Mouse (Mus musculus) intestine, embryonic 15.5 days (tissue): ENCODE measurements around the gene AC134908.4. TPM values are rescaled to one million over a fixed set of nuclear protein-coding genes. Genes with fewer than 3 reads are reported as not detected.
"Not testable (repeated sequence)": the region's sequence is repeated elsewhere in the genome, so short reads cannot be mapped to it uniquely, and the experiment has no call there.

ENCODE experiments used
- ATAC-seq: fragments of 200-750 bp; cut with Nextera tagmentation; 2 replicates; pipeline ENCODE4 v1.8.0; 2017; ENCODE audit warnings: moderate TSS enrichment, moderate library complexity
- H3K27ac ChIP-seq: fragments of 300-500 bp; sonication (generic); 2 replicates; pipeline ENCODE4 v1.5.1; 2015; ENCODE audit warnings: mild to moderate bottlenecking, inconsistent platforms
- H3K27me3 ChIP-seq: fragments of 300-500 bp; sonication (generic); replicated peaks from 2 replicates; pipeline ENCODE4 v1.6.1; 2015; ENCODE audit warnings: inconsistent platforms
- H3K36me3 ChIP-seq: fragments of 300-500 bp; sonication (generic); 2 replicates; pipeline ENCODE4 v1.6.1; 2015; ENCODE audit warnings: inconsistent platforms
- H3K4me1 ChIP-seq: fragments of 300-500 bp; sonication (generic); replicated peaks from 2 replicates; pipeline ENCODE4 v1.6.1; 2015; ENCODE audit warnings: inconsistent platforms
- H3K4me2 ChIP-seq: fragments of 300-500 bp; sonication (generic); replicated peaks from 2 replicates; pipeline ENCODE4 v1.6.1; 2015; ENCODE audit warnings: mild to moderate bottlenecking, inconsistent platforms
- H3K4me3 ChIP-seq: fragments of 300-500 bp; sonication (generic); replicated peaks from 2 replicates; pipeline ENCODE4 v1.5.1; 2015; ENCODE audit warnings: inconsistent platforms
- H3K9ac ChIP-seq: fragments of 300-500 bp; sonication (generic); 2 replicates; pipeline ENCODE4 v1.6.1; 2015; ENCODE audit warnings: inconsistent platforms
- H3K9me3 ChIP-seq: fragments of 300-500 bp; sonication (generic); 2 replicates; pipeline ENCODE4 v1.6.1; 2016; ENCODE audit warnings: inconsistent platforms
- WGBS: fragments of 180-500 bp; shearing (Covaris S2); methylation state at CpG from one replicate; pipeline ENCODE4 v1.1.7; 2015; 5-methylcytosine and 5-hydroxymethylcytosine counted together
- polyA plus RNA-seq: library from polyadenylated mRNA; unstranded; fragments of >200 nt; fragmentation: Nextera tagmentation; extraction: Ambion mirVana; gene quantifications from 2 replicates; pipeline ENCODE4 v1.2.1, GENCODE M21; 2015

The AC134908.4 gene
- polyA plus RNA-seq, 1 experiment from 2014 or later: not detected

- Histone ChIP-seq H3K9ac (no peak overlapping the region), H3K27me3 (no peaks in the 10 kb centered on the region), H3K36me3 (no peaks in the 10 kb centered on the region), H3K4me1 (peaks cover 5% of the 10 kb centered on the region; the same call in 1 of the 2 replicates), H3K4me2 (no peak overlapping the region), H3K9me3 (no peaks in the 10 kb centered on the region), H3K27ac (no peak overlapping the region), H3K4me3 (no peak overlapping the region)
- peak; percentile 57 for ATAC-seq
- 12% methylated on average over 4 of the region's 4 CpGs for WGBS
Measured at GRCm38 (mm10) chr17:25755627-25756377, 39.7 kb downstream of the AC134908.4 start.

DNA sequence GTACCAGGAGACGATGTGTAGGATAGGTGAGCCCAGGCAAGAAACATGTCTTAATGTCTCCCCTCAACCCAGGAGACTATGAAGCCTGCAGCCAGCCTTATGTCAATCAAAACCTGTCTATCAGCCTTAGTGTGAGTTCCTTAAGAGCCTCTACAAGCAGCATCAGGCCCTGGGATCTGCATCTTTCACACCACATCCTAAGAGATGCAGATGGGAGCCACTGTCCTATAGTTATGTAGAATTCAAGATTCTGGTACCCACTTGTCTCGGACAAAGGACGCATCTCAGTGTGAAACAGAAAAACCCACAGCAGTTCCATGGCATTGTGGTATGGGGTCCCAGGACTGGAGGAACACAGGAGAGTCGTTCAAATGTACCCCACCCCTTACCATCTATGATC lies 40.4 kb downstream of the AC134908.4 start:
- Histone ChIP-seq H3K27me3 (no peaks in the 10 kb centered on the region), H3K9me3 (no peaks in the 10 kb centered on the region), H3K4me1 (peaks cover 5% of the 10 kb centered on the region; the same call in 1 of the 2 replicates), H3K27ac (no peak overlapping the region), H3K4me2 (no peak overlapping the region), H3K36me3 (no peaks in the 10 kb centered on the region), H3K4me3 (no peak overlapping the region), H3K9ac (no peak overlapping the region)
- ATAC-seq: no peak
- 77% methylated on average over 4 of the region's 4 CpGs for WGBS

- Histone ChIP-seq H3K4me2 (no peak within 1 kb of the TSS), H3K9me3 (no peaks in the 10 kb centered on the region), H3K36me3 (no peaks in the 10 kb centered on the region), H3K4me3 (no peak within 1 kb of the TSS), H3K4me1 (peaks cover 5% of the 10 kb centered on the region; the same call in 1 of the 2 replicates), H3K9ac (no peak within 1 kb of the TSS), H3K27ac (no peak within 1 kb of the TSS), H3K27me3 (no peaks in the 10 kb centered on the region)
- peak; percentile 37; the same call in 1 of the 2 replicates for ATAC-seq
- 78% methylated on average over 9 of the region's 9 CpGs for WGBS
Measured at GRCm38 (mm10) chr17:25754241-25754640, 41.2 kb downstream of the AC134908.4 start, which contains the start of gene Msln. Gene Msln, minus strand, starts transcription at chr17:25754378.

DNA sequence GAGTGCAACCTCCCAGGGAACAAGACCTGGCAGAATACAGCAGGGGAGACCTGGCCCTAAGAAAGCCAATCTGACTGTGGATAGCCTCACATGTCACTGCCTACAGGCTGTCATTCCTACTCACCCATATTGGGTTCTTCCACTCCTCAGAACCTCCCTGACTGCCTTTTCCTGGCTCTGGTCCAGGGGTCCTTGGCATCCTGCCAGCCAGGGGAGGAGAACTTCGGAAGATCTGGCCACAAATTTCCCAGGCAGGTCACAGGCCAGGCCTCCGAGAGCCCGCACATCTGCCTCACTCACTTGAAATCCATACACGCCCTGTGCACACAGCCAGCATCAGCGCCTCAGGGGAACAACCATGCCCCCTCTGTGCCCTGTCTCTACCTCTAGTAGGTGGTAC lies 44.0 kb downstream of the AC134908.4 start:
- H3K36me3 ChIP-seq: no peaks in the 10 kb centered on the region
- ATAC-seq: no peak
- H3K9me3 ChIP-seq: no peaks in the 10 kb centered on the region
- no peak overlapping the region for H3K27ac ChIP-seq
- no peak overlapping the region for H3K9ac ChIP-seq
- peaks cover 5% of the 10 kb centered on the region; the same call in 1 of the 2 replicates for H3K4me1 ChIP-seq
- H3K4me3 ChIP-seq: no peak overlapping the region
- WGBS: 31% methylated on average over 5 of the region's 5 CpGs
- H3K27me3 ChIP-seq: no peaks in the 10 kb centered on the region
- no peak overlapping the region for H3K4me2 ChIP-seq

- no peak overlapping the region for H3K27ac ChIP-seq
- H3K9ac ChIP-seq: no peak overlapping the region
- peaks cover 5% of the 10 kb centered on the region; the same call in 1 of the 2 replicates for H3K4me1 ChIP-seq
- WGBS: 86% methylated on average over 6 of the region's 6 CpGs
- H3K36me3 ChIP-seq: no peaks in the 10 kb centered on the region
- H3K4me3 ChIP-seq: no peak overlapping the region
- no peaks in the 10 kb centered on the region for H3K9me3 ChIP-seq
- ATAC-seq: no peak
- no peak overlapping the region for H3K4me2 ChIP-seq
- H3K27me3 ChIP-seq: no peaks in the 10 kb centered on the region
Measured at GRCm38 (mm10) chr17:25749314-25749713, 46.1 kb downstream of the AC134908.4 start.

GRCm38 (mm10) chr17:25748238-25748637 lies 47.2 kb downstream of the AC134908.4 start:
- Histone ChIP-seq H3K4me3 (no peak overlapping the region), H3K9me3 (no peaks in the 10 kb centered on the region), H3K4me1 (peaks cover 5% of the 10 kb centered on the region; the same call in 1 of the 2 replicates), H3K27ac (no peak overlapping the region), H3K36me3 (no peaks in the 10 kb centered on the region), H3K9ac (no peak overlapping the region), H3K27me3 (no peaks in the 10 kb centered on the region), H3K4me2 (no peak overlapping the region)
- 82% methylated on average over 4 of the region's 4 CpGs for WGBS
- ATAC-seq: no peak

DNA sequence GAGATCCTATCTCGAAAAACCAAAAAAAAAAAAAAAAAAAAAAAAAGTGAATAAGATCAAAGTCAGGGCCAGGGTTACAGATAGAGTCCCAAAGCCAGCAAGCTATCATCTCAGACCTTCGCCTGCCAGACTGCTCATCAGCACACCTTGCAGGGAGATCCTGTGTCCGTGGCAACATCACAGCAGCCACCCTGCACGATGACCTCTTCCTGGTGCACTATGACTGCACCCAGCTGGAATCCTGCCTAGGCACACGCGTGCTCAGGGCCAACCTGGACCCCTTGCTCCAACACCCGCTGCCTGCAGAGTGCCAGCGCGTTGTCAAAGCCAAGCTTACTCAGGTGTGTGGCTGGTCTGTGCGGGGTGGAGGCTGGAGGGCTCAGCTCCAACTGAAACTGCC lies 51.1 kb downstream of the AC134908.4 start:
- 77% methylated on average over 10 of the region's 10 CpGs for WGBS
- Histone ChIP-seq H3K4me1 (no peaks in the 10 kb centered on the region), H3K9ac (no peak overlapping the region), H3K27ac (no peak overlapping the region), H3K4me3 (no peak overlapping the region), H3K27me3 (no peaks in the 10 kb centered on the region), H3K9me3 (no peaks in the 10 kb centered on the region), H3K36me3 (no peaks in the 10 kb centered on the region), H3K4me2 (no peak overlapping the region)
- ATAC-seq: no peak

DNA sequence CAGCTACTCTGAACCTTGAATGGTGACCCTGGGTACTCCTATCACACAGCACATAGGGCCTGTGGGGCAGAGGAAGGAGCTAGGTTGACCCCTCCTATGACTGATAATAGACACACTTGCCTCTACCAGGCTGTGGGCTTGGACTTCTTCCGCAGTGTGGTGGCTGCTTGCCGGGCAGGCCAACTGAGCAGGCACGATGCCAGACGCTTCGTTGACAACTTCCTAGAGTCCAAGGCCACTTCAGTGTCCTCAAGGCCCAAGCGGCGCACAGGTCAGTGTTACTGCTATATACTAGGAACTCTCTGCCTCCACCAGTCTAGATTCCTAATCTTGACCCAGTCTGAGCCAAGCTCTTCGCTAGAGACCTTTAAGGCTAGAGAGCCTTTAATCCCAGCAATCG lies 51.6 kb downstream of the AC134908.4 start:
- no peak for ATAC-seq
- WGBS: 90% methylated on average over 9 of the region's 9 CpGs

DNA sequence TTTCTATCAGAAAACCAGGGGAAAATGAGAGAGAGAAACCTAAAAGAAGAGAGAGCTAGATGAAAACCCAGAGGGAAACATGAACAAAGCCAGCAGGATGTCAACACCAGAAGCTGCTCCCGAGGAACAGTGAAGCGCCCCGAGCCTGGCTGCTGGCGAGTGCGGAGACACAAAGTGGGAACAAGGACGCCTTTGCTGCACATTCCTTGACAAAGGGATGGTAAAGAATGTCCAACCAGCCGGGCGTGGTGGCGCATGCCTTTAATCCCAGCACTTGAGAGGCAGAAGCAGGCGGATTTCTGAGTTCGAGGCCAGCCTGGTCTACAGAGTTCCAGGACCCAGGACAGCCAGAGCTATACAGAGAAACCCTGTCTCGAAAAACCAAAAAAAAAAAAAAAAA lies 54.0 kb downstream of the AC134908.4 start:
- ATAC-seq, H3K9me3 ChIP-seq, H3K27me3 ChIP-seq, H3K4me3 ChIP-seq, H3K4me2 ChIP-seq, H3K9ac ChIP-seq, H3K36me3 ChIP-seq, H3K27ac ChIP-seq, H3K4me1 ChIP-seq: not testable (repeated sequence)
- 75% methylated on average over 12 of the region's 12 CpGs for WGBS

More for the DNA sequence above, 51.6 kb downstream of the AC134908.4 start:
- H3K27ac ChIP-seq: no peak overlapping the region
- no peak overlapping the region for H3K4me2 ChIP-seq
- no peaks in the 10 kb centered on the region for H3K27me3 ChIP-seq
- H3K9me3 ChIP-seq: no peaks in the 10 kb centered on the region
- no peak overlapping the region for H3K9ac ChIP-seq
- H3K36me3 ChIP-seq: no peaks in the 10 kb centered on the region
- no peak overlapping the region for H3K4me3 ChIP-seq
- H3K4me1 ChIP-seq: no peaks in the 10 kb centered on the region

Other genes with a start within 250 kb of the AC134908.4 start
- gene Sox8, start 225.0 kb downstream of the AC134908.4 start, polyA plus RNA-seq: 5.8 and 6.1 TPM in 2 replicates
- gene Lmf1, start 216.6 kb downstream of the AC134908.4 start, polyA plus RNA-seq: 33.0 and 35.9 TPM in 2 replicates
- gene Gng13, start 78.5 kb downstream of the AC134908.4 start, polyA plus RNA-seq: 2.6 and 2.9 TPM in 2 replicates
- gene Chtf18, start 68.2 kb downstream of the AC134908.4 start, polyA plus RNA-seq: 23.5 and 26.8 TPM in 2 replicates
- gene Rpusd1, start 68.0 kb downstream of the AC134908.4 start, polyA plus RNA-seq: 16.4 and 17.0 TPM in 2 replicates
- gene Mslnl, start 59.6 kb downstream of the AC134908.4 start, polyA plus RNA-seq: 0.06 TPM in 1 of 2 replicates, not detected in the other
- 21.6 and 22.1 TPM in 2 replicates for gene Msln, start 41.3 kb downstream of the AC134908.4 start, polyA plus RNA-seq
- 29.0 and 31.5 TPM in 2 replicates for gene Narfl, start 21.9 kb downstream of the AC134908.4 start, polyA plus RNA-seq
- gene Haghl, start 10.0 kb downstream of the AC134908.4 start, polyA plus RNA-seq: 37.9 and 41.5 TPM in 2 replicates
- gene Ccdc78, start 9.1 kb downstream of the AC134908.4 start, polyA plus RNA-seq: 0.15 and 0.40 TPM in 2 replicates
- gene Fam173a, start 2.8 kb downstream of the AC134908.4 start, polyA plus RNA-seq: 82.5 and 101 TPM in 2 replicates
- gene Metrn, start 1.5 kb upstream of the AC134908.4 start, polyA plus RNA-seq: 41.9 and 45.6 TPM in 2 replicates
- 3.1 and 4.1 TPM in 2 replicates for gene Fbxl16, start 13.4 kb upstream of the AC134908.4 start, polyA plus RNA-seq
- gene Wdr24, start 28.0 kb upstream of the AC134908.4 start, polyA plus RNA-seq: 25.4 and 27.7 TPM in 2 replicates
- 45.1 and 49.4 TPM in 2 replicates for gene Jmjd8, start 33.2 kb upstream of the AC134908.4 start, polyA plus RNA-seq
- gene Stub1, start 37.7 kb upstream of the AC134908.4 start, polyA plus RNA-seq: 297 and 322 TPM in 2 replicates
- gene Rhbdl1, start 41.6 kb upstream of the AC134908.4 start, polyA plus RNA-seq: 1.8 and 1.9 TPM in 2 replicates
- 1.1 and 2.4 TPM in 2 replicates for gene Gm20683, start 46.1 kb upstream of the AC134908.4 start, polyA plus RNA-seq
- 19.2 and 22.1 TPM in 2 replicates for gene Rhot2, start 49.2 kb upstream of the AC134908.4 start, polyA plus RNA-seq
- 14.0 and 18.7 TPM in 2 replicates for gene Wdr90, start 65.8 kb upstream of the AC134908.4 start, polyA plus RNA-seq
- 73.0 and 77.0 TPM in 2 replicates for gene Mcrip2, start 73.1 kb upstream of the AC134908.4 start, polyA plus RNA-seq
- gene Mettl26, start 79.4 kb upstream of the AC134908.4 start, polyA plus RNA-seq: 53.5 and 67.8 TPM in 2 replicates
- 0.29 and 0.36 TPM in 2 replicates for gene Wfikkn1, start 85.2 kb upstream of the AC134908.4 start, polyA plus RNA-seq
- gene Rab40c, start 124.1 kb upstream of the AC134908.4 start, polyA plus RNA-seq: 21.4 and 24.9 TPM in 2 replicates
- gene Pigq, start 149.3 kb upstream of the AC134908.4 start, polyA plus RNA-seq: 52.1 and 56.4 TPM in 2 replicates
- 0.10 and 0.46 TPM in 2 replicates for gene Nhlrc4, start 149.3 kb upstream of the AC134908.4 start, polyA plus RNA-seq
- gene A930017K11Rik, start 156.9 kb upstream of the AC134908.4 start, polyA plus RNA-seq: 0.20 and 0.28 TPM in 2 replicates
- 18.5 and 25.1 TPM in 2 replicates for gene Capn15, start 190.1 kb upstream of the AC134908.4 start, polyA plus RNA-seq